Mouse (Mus musculus): Measurements from ENCODE around the gene Umad1.

DNA sequence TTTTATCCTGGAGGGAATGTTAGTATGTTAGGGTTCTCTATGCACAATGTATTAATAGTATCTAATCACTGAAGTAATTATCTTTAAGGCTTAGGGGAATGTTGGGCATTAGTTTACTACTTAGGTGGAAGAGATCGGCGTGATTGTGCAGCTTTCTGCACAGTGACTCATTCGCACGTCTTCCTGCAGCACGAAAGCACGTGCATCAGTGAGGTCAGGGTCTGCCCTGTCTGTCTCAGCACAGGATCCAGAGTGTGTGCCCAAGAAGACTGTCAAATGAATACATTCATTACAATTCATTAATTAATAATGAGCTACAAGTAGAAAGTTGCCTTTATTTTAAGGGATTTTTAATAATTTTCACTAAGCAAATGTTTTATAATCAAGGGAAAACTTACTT lies 115.2 kb downstream of the Umad1 start:
- TF ChIP-seq CTCF (conservative IDR thresholded peaks at IDR 0.05 in 1 of 2, IDR thresholded peaks at IDR 0.05 in 1 of 2; ENCODE audit: low read depth in 2 of 2, low read length in 2 of 2), result no peak
- no peak for TF ChIP-seq MAX (IDR thresholded peaks at IDR 0.05; ENCODE audit: low read length)
- no peak for TF ChIP-seq POLR2A (IDR thresholded peaks at IDR 0.05; ENCODE audit: low read depth, low read length)
- no peak for TF ChIP-seq MAFK (IDR thresholded peaks at IDR 0.05; ENCODE audit: insufficient replicate concordance, low read length)
- no peak for TF ChIP-seq USF1 (IDR thresholded peaks at IDR 0.05; ENCODE audit: low read depth, low read length)

Measured in CH12.LX (cell line).